Mouse (Mus musculus) testis, adult 2 months (tissue): ENCODE results near the gene Cpeb1.

Source experiments
- CTCF ChIP-seq: fragments of 200-500 bp; IDR thresholded peaks from 2 replicates; pipeline ENCODE4 v1.5.1; 2012; ENCODE audit warnings: low read depth, mild to moderate bottlenecking, inconsistent platforms, low read length, moderate library complexity; ENCODE audit not compliant: control insufficient read depth, insufficient read depth, insufficient replicate concordance
- POLR2A ChIP-seq: fragments of 200-500 bp; IDR thresholded peaks from 2 replicates; pipeline ENCODE4 v1.6.1; 2012; ENCODE audit warnings: low read depth, mild to moderate bottlenecking, inconsistent platforms, low read length, moderate library complexity; ENCODE audit not compliant: control insufficient read depth

DNA sequence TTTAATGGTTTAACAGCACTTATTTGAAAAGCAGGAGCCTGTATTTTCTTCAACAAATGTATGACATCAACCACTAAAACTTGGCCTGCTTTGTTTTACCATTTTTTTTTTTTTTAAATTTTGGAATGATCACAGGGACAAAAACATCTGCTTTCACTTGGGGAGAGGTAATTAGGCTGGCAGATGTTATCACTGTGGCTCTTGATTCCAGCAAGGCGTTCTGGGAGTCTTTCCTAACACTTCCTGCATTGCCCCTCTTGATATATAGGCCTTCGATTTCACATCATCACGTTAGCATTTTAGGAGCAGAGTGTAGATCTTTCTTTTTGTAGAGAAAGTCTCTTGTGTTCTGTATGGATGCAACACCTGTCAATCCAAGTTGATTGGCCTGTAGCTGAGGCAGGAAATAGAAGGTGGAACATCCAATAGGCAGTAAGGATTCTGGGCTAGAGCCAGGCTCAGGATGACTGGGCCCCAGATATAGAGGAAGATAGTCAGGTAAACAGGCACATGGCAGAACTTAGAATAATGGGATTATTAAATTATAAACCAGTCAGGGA lies 24.3 kb upstream of the Cpeb1 start:
- TF ChIP-seq POLR2A (no peak), CTCF (no peak)
